In the genomic region with DNA sequence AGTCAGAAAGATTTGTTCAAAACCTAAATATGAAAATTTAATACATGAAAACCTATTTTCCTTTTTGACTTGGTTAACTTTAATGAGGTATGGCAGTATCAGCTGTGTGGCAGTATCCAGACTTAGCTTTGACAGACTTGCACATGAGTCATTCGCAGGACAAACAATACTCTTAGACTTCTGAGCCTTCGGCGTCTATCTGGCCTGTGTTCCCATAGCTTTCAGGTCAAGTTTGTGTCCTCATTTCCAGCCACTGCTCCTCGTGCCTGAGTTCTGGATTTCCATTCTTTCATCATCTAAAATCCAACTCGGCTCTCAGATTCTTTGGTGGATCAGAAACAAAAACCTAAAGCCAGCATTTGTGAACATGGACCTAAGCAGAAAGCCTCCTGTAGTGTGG, we compare ENCODE assay signal across 18 mouse cellular contexts.
"Had no signal": no experiment of that assay in that cellular context is flagged by ENCODE, and none has a peak within 500 bp of the region (broad histone marks: within the 10 kb centered on the region; RNA-seq: fewer than 3 reads in every experiment).

No protein-coding gene starts in this region.

- H3K36me3 ChIP-seq: limb, embryonic 12.5 days; limb, embryonic 15.5 days; lung, embryonic 15.5 days; midbrain, embryonic 12.5 days; midbrain, embryonic 15.5 days had no signal

- H3K9ac ChIP-seq: limb, embryonic 12.5 days; limb, embryonic 15.5 days; liver, embryonic 14.5 days; liver, postnatal 0 days; lung, embryonic 15.5 days; midbrain, embryonic 12.5 days; midbrain, embryonic 15.5 days had no signal

- H3K4me2 ChIP-seq: limb, embryonic 12.5 days; limb, embryonic 15.5 days; liver, embryonic 11.5 days; lung, embryonic 15.5 days; midbrain, embryonic 12.5 days; midbrain, embryonic 15.5 days had no signal

- H3K4me1 ChIP-seq: limb, embryonic 12.5 days; limb, embryonic 15.5 days; lung, embryonic 15.5 days; midbrain, embryonic 12.5 days; midbrain, embryonic 15.5 days had no signal

- H3K9me3 ChIP-seq: limb, embryonic 12.5 days; limb, embryonic 15.5 days; lung, embryonic 15.5 days; midbrain, embryonic 12.5 days; midbrain, embryonic 15.5 days had no signal

- ATAC-seq: liver, postnatal 0 days; midbrain, embryonic 15.5 days had no signal

- H3K27ac ChIP-seq: limb, embryonic 12.5 days; limb, embryonic 15.5 days; liver, embryonic 14.5 days; lung, embryonic 15.5 days; midbrain, embryonic 12.5 days; midbrain, embryonic 15.5 days had no signal

- H3K27me3 ChIP-seq: limb, embryonic 12.5 days; limb, embryonic 15.5 days; lung, embryonic 15.5 days; midbrain, embryonic 12.5 days; midbrain, embryonic 15.5 days had no signal

- DNase-seq: kidney, adult 18-20 months; kidney, adult 9 months; kidney, postnatal 14 days; kidney, postnatal 4 days; left cerebral cortex, postnatal 4 days; liver, postnatal 0 days; lung, postnatal 14 days; lung, postnatal 4 days; thymus, adult 18-20 months; thymus, postnatal 14 days; thymus, postnatal 4 days had no signal

- H3K4me3 ChIP-seq: limb, embryonic 12.5 days; limb, embryonic 15.5 days; lung, embryonic 15.5 days; midbrain, embryonic 12.5 days; midbrain, embryonic 15.5 days had no signal
